In the genomic region with DNA sequence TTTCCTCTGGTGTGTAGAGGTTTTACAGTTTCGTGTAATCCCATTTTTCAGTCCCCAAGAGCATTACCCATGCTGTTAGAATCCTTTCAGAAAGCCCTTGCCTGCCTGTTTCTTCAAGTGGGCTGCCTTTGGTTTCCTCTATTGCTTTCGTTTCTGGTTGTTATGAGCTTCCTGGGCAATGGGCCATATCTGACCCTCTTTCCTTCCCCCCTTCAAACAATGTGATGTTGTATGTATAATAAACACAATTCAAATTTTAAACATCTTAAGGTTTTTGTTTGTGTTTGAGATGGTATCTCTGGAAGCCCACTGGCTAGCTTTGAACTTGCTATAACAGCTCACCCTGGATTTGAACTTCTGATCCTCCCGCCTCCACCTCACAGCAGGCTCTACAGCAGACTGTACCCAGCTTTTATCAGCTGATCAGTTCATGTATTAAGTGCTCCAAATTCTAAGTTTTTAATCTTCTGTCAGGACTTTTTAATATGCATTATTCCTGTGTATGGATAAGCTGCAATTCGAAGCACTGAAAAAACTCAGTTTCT, we compare ENCODE assay signal across 26 mouse cellular contexts. TPM values are rescaled to one million over a fixed set of nuclear protein-coding genes. Genes with fewer than 3 reads are reported as not detected.
DNase-seq lines count a peak whose midpoint lies in the region; ATAC-seq and TF ChIP-seq lines count a peak whose summit lies in the region.
"Had no signal": no experiment of that assay in that cellular context is flagged by ENCODE, and none has a peak within 500 bp of the region (broad histone marks: within the 10 kb centered on the region; RNA-seq: fewer than 3 reads in every experiment).

No protein-coding gene starts in this region.

- WGBS in midbrain, embryonic 11.5 days, result 64% methylated on average over 4 of the region's 4 CpGs
- 35% methylated on average over 4 of the region's 4 CpGs for WGBS in midbrain, embryonic 16.5 days
- WGBS in lung, embryonic 14.5 days, result 39% methylated on average over 4 of the region's 4 CpGs
- WGBS in neural tube, embryonic 15.5 days, result 57% methylated on average over 4 of the region's 4 CpGs

- H3K9ac ChIP-seq in midbrain, embryonic 11.5 days (ENCODE audit: low read length), result no peak overlapping the region
- no peak overlapping the region for H3K9ac ChIP-seq in midbrain, embryonic 16.5 days (ENCODE audit: low read depth, low read length)
- H3K9ac ChIP-seq in lung, embryonic 14.5 days, result no peak overlapping the region
- H3K9ac ChIP-seq in neural tube, embryonic 15.5 days (replicated peaks), result no peak overlapping the region
- H3K9ac ChIP-seq: embryonic facial prominence, embryonic 13.5 days; forebrain, embryonic 12.5 days; heart, embryonic 15.5 days had no signal

- H3K27me3 ChIP-seq in midbrain, embryonic 11.5 days (ENCODE audit: control insufficient read depth, insufficient read depth, low read length), result no peaks in the 10 kb centered on the region
- no peaks in the 10 kb centered on the region for H3K27me3 ChIP-seq in midbrain, embryonic 16.5 days (ENCODE audit: control insufficient read depth, insufficient read depth, low read depth, low read length)
- H3K27me3 ChIP-seq in lung, embryonic 14.5 days (ENCODE audit: insufficient read depth, low read length), result no peaks in the 10 kb centered on the region
- no peaks in the 10 kb centered on the region for H3K27me3 ChIP-seq in neural tube, embryonic 15.5 days (replicated peaks)
- H3K27me3 ChIP-seq: embryonic facial prominence, embryonic 13.5 days; forebrain, embryonic 12.5 days; heart, embryonic 15.5 days had no signal

- ATAC-seq in midbrain, embryonic 11.5 days (ENCODE audit: low FRiP score), result no peak
- no peak for ATAC-seq in midbrain, embryonic 16.5 days
- peak; percentile 81 for ATAC-seq in lung, embryonic 14.5 days (ENCODE audit: insufficient read depth)
- ATAC-seq in neural tube, embryonic 15.5 days (ENCODE audit: low FRiP score), result no peak
- ATAC-seq: CD4-positive, CD25-positive, alpha-beta regulatory T cell, adult 4 months; forebrain, embryonic 16.5 days had no signal

- no peaks in the 10 kb centered on the region for H3K4me1 ChIP-seq in midbrain, embryonic 11.5 days (ENCODE audit: control insufficient read depth, insufficient read depth, low read length)
- H3K4me1 ChIP-seq in midbrain, embryonic 16.5 days (ENCODE audit: control insufficient read depth, insufficient read depth, low read length), result peaks cover 2% of the 10 kb centered on the region; the same call in 1 of the 2 replicates
- peaks cover 5% of the 10 kb centered on the region; the same call in 1 of the 2 replicates for H3K4me1 ChIP-seq in lung, embryonic 14.5 days (ENCODE audit: insufficient read depth)
- no peaks in the 10 kb centered on the region for H3K4me1 ChIP-seq in neural tube, embryonic 15.5 days
- H3K4me1 ChIP-seq: forebrain, embryonic 12.5 days; hindbrain, embryonic 10.5 days had no signal

- H3K9me3 ChIP-seq in midbrain, embryonic 11.5 days (ENCODE audit: control insufficient read depth, low read length), result no peaks in the 10 kb centered on the region
- H3K9me3 ChIP-seq in midbrain, embryonic 16.5 days (replicated peaks; ENCODE audit: control insufficient read depth, low read length, poor library complexity, severe bottlenecking), result no peaks in the 10 kb centered on the region
- no peaks in the 10 kb centered on the region for H3K9me3 ChIP-seq in lung, embryonic 14.5 days (ENCODE audit: low read depth, low read length)
- H3K9me3 ChIP-seq in neural tube, embryonic 15.5 days (replicated peaks), result no peaks in the 10 kb centered on the region
- H3K9me3 ChIP-seq: embryonic facial prominence, embryonic 13.5 days; forebrain, embryonic 12.5 days; G1E; heart, embryonic 15.5 days; hindbrain, embryonic 10.5 days had no signal

- DNase-seq in midbrain, embryonic 11.5 days (ENCODE audit: low spot score, missing footprints), result peak; percentile 66
- DNase-seq in lung, embryonic 14.5 days, result peak; percentile 82
- DNase-seq in lung, postnatal 10 days, result peak; percentile 67
- DNase-seq in lung, postnatal 4 days, result peak; percentile 33 to 53
- no peak for DNase-seq in right cerebral cortex, adult 2 months (ENCODE audit: low spot score in 2 of 2)
- DNase-seq in layer of hippocampus, postnatal 10 days (ENCODE audit: low spot score in 2 of 2), result no peak
- DNase-seq: adrenal gland, adult 8-10 months; adrenal gland, postnatal 36 days; B cell, adult 2 months; cerebellum, adult 11 months; cerebellum, adult 8-10 months; cerebellum, postnatal 14 days; gastrocnemius, postnatal 14 days; heart, adult 2 months had no signal

- no peak for TF ChIP-seq CTCF in lung, embryonic 14.5 days (IDR thresholded peaks at IDR 0.05; ENCODE audit: low read depth)

- H3K4me3 ChIP-seq in midbrain, embryonic 11.5 days (ENCODE audit: low read depth, low read length), result no peak overlapping the region
- H3K4me3 ChIP-seq in midbrain, embryonic 16.5 days (ENCODE audit: low read depth, low read length), result no peak overlapping the region
- H3K4me3 ChIP-seq in lung, embryonic 14.5 days (ENCODE audit: low read depth, low read length), result no peak overlapping the region
- no peak overlapping the region for H3K4me3 ChIP-seq in neural tube, embryonic 15.5 days (replicated peaks)
- H3K4me3 ChIP-seq: embryonic facial prominence, embryonic 13.5 days; forebrain, embryonic 12.5 days; heart, adult 2 months; heart, embryonic 15.5 days; hindbrain, embryonic 10.5 days had no signal

- H3K27ac ChIP-seq in midbrain, embryonic 11.5 days (ENCODE audit: low read depth, low read length), result no peak overlapping the region
- H3K27ac ChIP-seq in midbrain, embryonic 16.5 days (ENCODE audit: low read length), result no peak overlapping the region
- no peak overlapping the region for H3K27ac ChIP-seq in lung, embryonic 14.5 days (ENCODE audit: low read depth)
- no peak overlapping the region for H3K27ac ChIP-seq in neural tube, embryonic 15.5 days (replicated peaks)
- H3K27ac ChIP-seq: embryonic facial prominence, embryonic 13.5 days; forebrain, embryonic 12.5 days; heart, adult 2 months; heart, embryonic 15.5 days; hindbrain, embryonic 10.5 days had no signal

- H3K4me2 ChIP-seq in midbrain, embryonic 11.5 days, result no peak overlapping the region
- no peak overlapping the region for H3K4me2 ChIP-seq in midbrain, embryonic 16.5 days (ENCODE audit: low read length)
- H3K4me2 ChIP-seq in lung, embryonic 14.5 days, result no peak overlapping the region
- H3K4me2 ChIP-seq in neural tube, embryonic 15.5 days, result no peak overlapping the region
- H3K4me2 ChIP-seq: embryonic facial prominence, embryonic 13.5 days; forebrain, embryonic 12.5 days; heart, embryonic 11.5 days; heart, embryonic 15.5 days had no signal

- H3K36me3 ChIP-seq in midbrain, embryonic 11.5 days (ENCODE audit: control insufficient read depth, insufficient read depth, low read length), result no peaks in the 10 kb centered on the region
- H3K36me3 ChIP-seq in midbrain, embryonic 16.5 days (ENCODE audit: control insufficient read depth, insufficient read depth, low read length), result no peaks in the 10 kb centered on the region
- no peaks in the 10 kb centered on the region for H3K36me3 ChIP-seq in lung, embryonic 14.5 days (ENCODE audit: insufficient read depth)
- no peaks in the 10 kb centered on the region for H3K36me3 ChIP-seq in neural tube, embryonic 15.5 days
- H3K36me3 ChIP-seq: embryonic facial prominence, embryonic 13.5 days; forebrain, embryonic 12.5 days; G1E; heart, embryonic 15.5 days; hindbrain, embryonic 10.5 days had no signal

RNA-seq across cellular contexts. Expression of a gene that starts 34.0 kb away (rescaled TPM):
- polyA plus RNA-seq in midbrain, embryonic 11.5 days (2014; fragmentation: Nextera tagmentation; extraction: Ambion mirVana), result 0.33 TPM in 1 of 2 replicates, not detected in the other
- polyA plus RNA-seq in midbrain, embryonic 16.5 days (2015; fragmentation: Nextera tagmentation; extraction: Ambion mirVana), result 0.25 TPM in 1 of 2 replicates, not detected in the other
- polyA plus RNA-seq in lung, embryonic 14.5 days (2014; fragmentation: Nextera tagmentation; extraction: Ambion mirVana), result not detected in 2 replicates
- not detected in 2 replicates for polyA plus RNA-seq in neural tube, embryonic 15.5 days (2015; fragmentation: Nextera tagmentation; extraction: Ambion mirVana)
- total RNA-seq in layer of hippocampus, postnatal 10 days (2021), result not detected
- total RNA-seq: adrenal gland, adult 8-10 months; adrenal gland, postnatal 36 days; G1E; gastrocnemius, postnatal 14 days; heart, adult 2 months; heart, postnatal 25 days had no signal
- polyA plus RNA-seq: CD4-positive, CD25-positive, alpha-beta regulatory T cell, adult 4 months; embryonic facial prominence, embryonic 13.5 days; forebrain, embryonic 12.5 days; forebrain, embryonic 16.5 days; frontal cortex, adult 2 months; G1E; heart, embryonic 11.5 days; heart, embryonic 15.5 days; hindbrain, embryonic 10.5 days had no signal

Comparison
In these comparisons a context has a peak if more than half of its experiments do, and no peak if none do; other contexts are left out.
1. DNase-seq: peak in midbrain, embryonic 11.5 days (single experiment), lung, embryonic 14.5 days (single experiment), lung, postnatal 10 days (single experiment) and lung, postnatal 4 days (2 of 2); none in right cerebral cortex, adult 2 months (0 of 2) and layer of hippocampus, postnatal 10 days (0 of 2).